Mouse (Mus musculus): ENCODE measurements at regions not wholly inside any gene's neighbourhood (a gene's known extent, or its start where the extent isn't known, plus 50 kb on each side); places are given as distances from the start of the nearest gene placed in this dataset.

DNA sequence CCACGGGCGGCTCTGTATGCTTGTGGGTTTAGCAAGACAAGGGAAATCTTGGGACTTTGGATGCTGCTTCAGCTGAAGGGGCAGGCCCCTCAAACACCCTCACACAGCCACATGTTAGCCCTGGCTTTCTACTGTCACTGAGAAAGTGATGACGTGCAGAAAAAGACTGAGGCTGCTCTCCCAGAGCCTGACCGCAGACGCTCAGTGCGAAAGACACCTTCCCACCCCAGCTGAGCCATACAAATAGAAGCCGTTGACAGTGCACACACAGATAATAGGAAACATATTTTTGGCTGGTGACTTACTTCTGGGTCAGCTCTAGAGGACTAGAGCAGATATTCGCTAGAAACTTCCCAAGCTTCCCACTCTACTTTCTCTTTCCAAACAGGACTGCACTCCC is 61.0 kb upstream of the Nudt7 start:
- no peak for TF ChIP-seq CTCF (conservative IDR thresholded peaks at IDR 0.05; ENCODE audit: low read length)
- TF ChIP-seq POU5F1 (IDR thresholded peaks at IDR 0.05; ENCODE audit: borderline replicate concordance, low read length): no peak
- TF ChIP-seq NANOG (IDR thresholded peaks at IDR 0.05; ENCODE audit: borderline replicate concordance, low read length): no peak
